Mouse (Mus musculus) effector memory CD4-positive, alpha-beta T cell, adult 5 months (primary cell): ENCODE results near the gene Krt222. TPM values are rescaled to one million over a fixed set of nuclear protein-coding genes. Genes with fewer than 3 reads are reported as not detected.

Experiments
- polyA plus RNA-seq: library from polyadenylated mRNA; unstranded; fragments of 100-300 nt; shearing (Covaris generic); gene quantifications from one replicate; pipeline ENCODE4 v1.2.1, GENCODE M21; 2017

The Krt222 gene
- 0.44 TPM for polyA plus RNA-seq

GRCm38 (mm10) chr11:99243820-99244374, at the start of gene Krt222:
Krt222 (minus strand) TSS chr11:99244085.

DNA sequence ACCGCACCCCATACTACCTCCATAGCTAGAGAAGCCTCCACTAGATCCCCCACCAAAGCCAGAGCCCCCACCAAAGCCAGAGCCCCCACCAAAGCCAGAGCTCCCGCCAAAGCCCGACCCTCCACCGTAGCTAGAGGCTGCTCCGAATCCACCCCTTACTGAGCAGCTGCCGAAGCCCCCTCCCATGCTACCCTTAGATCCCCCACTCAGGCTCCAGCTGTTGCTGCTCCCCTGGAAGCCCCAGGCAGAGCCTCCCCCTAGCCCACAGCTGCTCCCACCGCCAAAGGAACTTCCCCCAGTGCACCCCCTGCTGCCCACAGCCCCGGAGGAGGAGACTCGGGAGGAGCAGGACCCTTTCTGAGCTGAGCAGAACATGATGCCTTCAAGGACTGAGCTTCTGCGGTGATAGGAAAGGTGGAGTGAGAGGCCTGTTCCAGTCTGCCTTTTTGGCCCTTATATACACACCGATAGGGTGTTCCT, 41.0 kb upstream of the Krt222 start, which contains the start of gene Krt24:
Gene Krt24 (minus strand): TSS at position 430 of the 480 bp plus-strand sequence.

GRCm38 (mm10) chr11:99230261-99231048, 13.4 kb downstream of the Krt222 start, which contains the start of gene Smarce1:
Smarce1 (minus strand) TSS chr11:99231017.

Other genes with a start within 250 kb of the Krt222 start
- gene Top2a, start 219.9 kb downstream of the Krt222 start, polyA plus RNA-seq: 4.4 TPM
- gene Igfbp4, start 202.8 kb downstream of the Krt222 start, polyA plus RNA-seq: 1.2 TPM
- gene Tns4, start 154.8 kb downstream of the Krt222 start, polyA plus RNA-seq: not detected
- 465 TPM for gene Ccr7, start 89.0 kb downstream of the Krt222 start, polyA plus RNA-seq
- gene Smarce1, start 13.1 kb downstream of the Krt222 start, polyA plus RNA-seq: 181 TPM
- gene Krt24, start 41.2 kb upstream of the Krt222 start, polyA plus RNA-seq: not detected
- not detected for gene Krt25, start 78.9 kb upstream of the Krt222 start, polyA plus RNA-seq
- gene Krt26, start 93.9 kb upstream of the Krt222 start, polyA plus RNA-seq: not detected
- gene Krt27, start 107.0 kb upstream of the Krt222 start, polyA plus RNA-seq: not detected
- gene Krt28, start 130.8 kb upstream of the Krt222 start, polyA plus RNA-seq: not detected
- 8.1 TPM for gene Krt10, start 145.3 kb upstream of the Krt222 start, polyA plus RNA-seq
- gene Krt12, start 178.2 kb upstream of the Krt222 start, polyA plus RNA-seq: 0.26 TPM
- gene Krt20, start 194.1 kb upstream of the Krt222 start, polyA plus RNA-seq: not detected
- not detected for gene Krt23, start 249.1 kb upstream of the Krt222 start, polyA plus RNA-seq